Mouse (Mus musculus) hindbrain, embryonic 11.5 days (tissue): Measurements from ENCODE around the gene Smarca2. TPM values are rescaled to one million over a fixed set of nuclear protein-coding genes. Genes with fewer than 3 reads are reported as not detected.

ENCODE experiments used
- ATAC-seq: fragments of 200-750 bp; cut with Nextera tagmentation; 2 replicates; pipeline ENCODE4 v1.8.0; 2017; ENCODE audit warnings: mild to moderate bottlenecking, moderate TSS enrichment, moderate library complexity; ENCODE audit not compliant: low FRiP score
- DNase-seq: peaks from one replicate; pipeline ENCODE4 v3.0.0-alpha.2; 2015; ENCODE audit warnings: low spot score
- H3K27ac ChIP-seq: fragments of 300-500 bp; sonication (generic); 2 replicates; pipeline ENCODE4 v1.5.1; 2014; ENCODE audit warnings: mild to moderate bottlenecking, low read depth, low read length
- H3K27me3 ChIP-seq: fragments of 300-500 bp; sonication (generic); 2 replicates; pipeline ENCODE4 v1.6.1; 2014; ENCODE audit warnings: mild to moderate bottlenecking, low read length, moderate library complexity, mixed read lengths; ENCODE audit not compliant: control insufficient read depth, insufficient read depth
- H3K36me3 ChIP-seq: fragments of 300-500 bp; sonication (generic); 2 replicates; pipeline ENCODE4 v1.6.1; 2014; ENCODE audit warnings: mild to moderate bottlenecking, low read length, moderate library complexity, mixed read lengths; ENCODE audit not compliant: control insufficient read depth, insufficient read depth
- H3K4me1 ChIP-seq: fragments of 300-500 bp; sonication (generic); replicated peaks from 2 replicates; pipeline ENCODE4 v1.6.1; 2014; ENCODE audit warnings: low read length, mixed read lengths; ENCODE audit not compliant: control insufficient read depth, insufficient read depth
- H3K4me2 ChIP-seq: fragments of 300-500 bp; sonication (generic); replicated peaks from 2 replicates; pipeline ENCODE4 v1.6.1; 2014; ENCODE audit warnings: mild to moderate bottlenecking, low read depth, low read length
- H3K4me3 ChIP-seq: fragments of 300-500 bp; sonication (generic); 2 replicates; pipeline ENCODE4 v1.5.1; 2014; ENCODE audit warnings: low read depth, low read length
- H3K9ac ChIP-seq: fragments of 300-500 bp; sonication (generic); 2 replicates; pipeline ENCODE4 v1.6.1; 2014; ENCODE audit warnings: low read depth, low read length
- H3K9me3 ChIP-seq: fragments of 300-500 bp; sonication (generic); 2 replicates; pipeline ENCODE4 v1.6.1; 2016; ENCODE audit warnings: low read length; ENCODE audit not compliant: control insufficient read depth
- WGBS: fragments of 180-500 bp; shearing (Covaris S2); extraction: QIAGEN DNeasy Blood & Tissue Kit; methylation state at CpG from one replicate; pipeline ENCODE4 v1.1.7; 2014; 5-methylcytosine and 5-hydroxymethylcytosine counted together
- polyA plus RNA-seq: library from polyadenylated mRNA; unstranded; fragments of >200 nt; fragmentation: Nextera tagmentation; extraction: Ambion mirVana; gene quantifications from 2 replicates; pipeline ENCODE4 v1.2.1, GENCODE M21; 2014

Gene Smarca2
- polyA plus RNA-seq, 1 experiment from 2014 or later: 41.8 TPM

GRCm38 (mm10) chr19:26683731-26684130, 78.9 kb downstream of the Smarca2 start:
- no peaks in the 10 kb centered on the region for H3K27me3 ChIP-seq
- no peaks in the 10 kb centered on the region for H3K36me3 ChIP-seq
- ATAC-seq (no peak), DNase-seq (no peak)
- no peak overlapping the region for H3K4me2 ChIP-seq
- H3K9me3 ChIP-seq: no peaks in the 10 kb centered on the region
- 96% methylated on average over 8 of the region's 8 CpGs for WGBS
- H3K9ac ChIP-seq: no peak overlapping the region
- H3K4me3 ChIP-seq: no peak overlapping the region
- no peak overlapping the region for H3K27ac ChIP-seq
- H3K4me1 ChIP-seq: no peaks in the 10 kb centered on the region

GRCm38 (mm10) chr19:26690516-26690915, 85.7 kb downstream of the Smarca2 start:
- H3K4me3 ChIP-seq: no peak overlapping the region
- no peaks in the 10 kb centered on the region for H3K27me3 ChIP-seq
- no peaks in the 10 kb centered on the region for H3K9me3 ChIP-seq
- ATAC-seq (no peak), DNase-seq (no peak)
- H3K9ac ChIP-seq: no peak overlapping the region
- H3K4me1 ChIP-seq: no peaks in the 10 kb centered on the region
- H3K36me3 ChIP-seq: no peaks in the 10 kb centered on the region
- 68% methylated on average over 4 of the region's 4 CpGs for WGBS
- no peak overlapping the region for H3K27ac ChIP-seq
- no peak overlapping the region for H3K4me2 ChIP-seq

- H3K36me3 ChIP-seq: no peaks in the 10 kb centered on the region
- H3K4me1 ChIP-seq: no peaks in the 10 kb centered on the region
- no peak overlapping the region for H3K4me3 ChIP-seq
- H3K9me3 ChIP-seq: no peaks in the 10 kb centered on the region
- H3K9ac ChIP-seq: no peak overlapping the region
- ATAC-seq: no peak
- H3K27me3 ChIP-seq: no peaks in the 10 kb centered on the region
- 65% methylated on average over 4 of the region's 4 CpGs for WGBS
- no peak overlapping the region for H3K4me2 ChIP-seq
- no peak for DNase-seq
- no peak overlapping the region for H3K27ac ChIP-seq
Measured at GRCm38 (mm10) chr19:26697107-26697506, 92.3 kb downstream of the Smarca2 start.

GRCm38 (mm10) chr19:26704545-26705209, 99.8 kb downstream of the Smarca2 start:
- DNase-seq: no peak
- no peaks in the 10 kb centered on the region for H3K36me3 ChIP-seq
- no peaks in the 10 kb centered on the region for H3K9me3 ChIP-seq
- H3K4me3 ChIP-seq: no peak overlapping the region
- H3K27ac ChIP-seq: no peak overlapping the region
- H3K27me3 ChIP-seq: no peaks in the 10 kb centered on the region
- H3K4me1 ChIP-seq: no peaks in the 10 kb centered on the region
- H3K9ac ChIP-seq: no peak overlapping the region
- 78% methylated on average over 10 of the region's 10 CpGs for WGBS
- H3K4me2 ChIP-seq: no peak overlapping the region
- no peak for ATAC-seq

GRCm38 (mm10) chr19:26706910-26707309, 102.1 kb downstream of the Smarca2 start:
- H3K9ac ChIP-seq: no peak overlapping the region
- no peaks in the 10 kb centered on the region for H3K27me3 ChIP-seq
- H3K9me3 ChIP-seq: no peaks in the 10 kb centered on the region
- no peaks in the 10 kb centered on the region for H3K4me1 ChIP-seq
- no peaks in the 10 kb centered on the region for H3K36me3 ChIP-seq
- H3K4me2 ChIP-seq: no peak overlapping the region
- no peak for DNase-seq
- no peak overlapping the region for H3K27ac ChIP-seq
- H3K4me3 ChIP-seq: no peak overlapping the region
- WGBS: 46% methylated on average over 5 of the region's 5 CpGs
- ATAC-seq: no peak

- no peaks in the 10 kb centered on the region for H3K27me3 ChIP-seq
- no peak overlapping the region for H3K9ac ChIP-seq
- WGBS: 68% methylated on average over 12 of the region's 12 CpGs
- H3K4me3 ChIP-seq: no peak overlapping the region
- no peaks in the 10 kb centered on the region for H3K9me3 ChIP-seq
- H3K4me1 ChIP-seq: no peaks in the 10 kb centered on the region
- DNase-seq (no peak), ATAC-seq (no peak)
- H3K27ac ChIP-seq: no peak overlapping the region
- no peaks in the 10 kb centered on the region for H3K36me3 ChIP-seq
- no peak overlapping the region for H3K4me2 ChIP-seq
Measured at GRCm38 (mm10) chr19:26709095-26709494, 104.2 kb downstream of the Smarca2 start.

- no peaks in the 10 kb centered on the region for H3K27me3 ChIP-seq
- no peak overlapping the region for H3K4me2 ChIP-seq
- H3K4me3 ChIP-seq: no peak overlapping the region
- 25% methylated on average over 2 of the region's 2 CpGs for WGBS
- H3K9me3 ChIP-seq: no peaks in the 10 kb centered on the region
- no peaks in the 10 kb centered on the region for H3K36me3 ChIP-seq
- H3K4me1 ChIP-seq: no peaks in the 10 kb centered on the region
- no peak for ATAC-seq
- no peak for DNase-seq
- H3K27ac ChIP-seq: no peak overlapping the region
- H3K9ac ChIP-seq: no peak overlapping the region
Measured at GRCm38 (mm10) chr19:26711268-26711667, 106.4 kb downstream of the Smarca2 start.

GRCm38 (mm10) chr19:26716217-26716616, 111.4 kb downstream of the Smarca2 start:
- H3K36me3 ChIP-seq: no peaks in the 10 kb centered on the region
- WGBS: 80% methylated on average over 9 of the region's 9 CpGs
- no peak overlapping the region for H3K4me3 ChIP-seq
- DNase-seq (no peak), ATAC-seq (no peak)
- H3K4me1 ChIP-seq: no peaks in the 10 kb centered on the region
- no peaks in the 10 kb centered on the region for H3K9me3 ChIP-seq
- no peaks in the 10 kb centered on the region for H3K27me3 ChIP-seq
- H3K9ac ChIP-seq: no peak overlapping the region
- H3K4me2 ChIP-seq: no peak overlapping the region
- no peak overlapping the region for H3K27ac ChIP-seq

- WGBS: 34% methylated on average over 6 of the region's 6 CpGs
- no peak overlapping the region for H3K4me2 ChIP-seq
- H3K4me3 ChIP-seq: no peak overlapping the region
- H3K9ac ChIP-seq: no peak overlapping the region
- no peak overlapping the region for H3K27ac ChIP-seq
- no peaks in the 10 kb centered on the region for H3K4me1 ChIP-seq
- DNase-seq (peak; percentile 47), ATAC-seq (no peak)
- no peaks in the 10 kb centered on the region for H3K27me3 ChIP-seq
- no peaks in the 10 kb centered on the region for H3K9me3 ChIP-seq
- H3K36me3 ChIP-seq: no peaks in the 10 kb centered on the region
Measured at GRCm38 (mm10) chr19:26718221-26718620, 113.4 kb downstream of the Smarca2 start.
